Mouse (Mus musculus): Measurements from ENCODE around the gene Notch2.

DNA sequence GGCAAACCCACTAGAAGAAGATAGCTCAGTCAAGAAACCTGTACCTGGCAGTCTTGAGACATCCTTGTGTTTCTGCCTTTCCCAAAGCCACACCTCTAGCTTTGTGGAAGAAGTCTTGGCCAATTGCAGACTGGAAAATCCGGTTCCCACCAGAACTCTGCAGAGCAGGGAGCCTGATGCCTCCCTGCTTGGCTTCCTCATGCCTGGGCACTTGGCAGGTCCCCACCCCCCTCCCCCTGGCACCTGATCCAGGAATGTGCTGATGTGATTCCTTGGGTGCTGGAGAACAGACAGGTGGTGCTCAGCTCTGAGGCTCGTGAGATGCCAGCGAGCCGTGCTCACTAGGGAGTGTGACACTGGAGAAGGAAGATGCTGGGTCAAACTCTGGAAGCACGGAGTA is 85.3 kb downstream of the Notch2 start:
- TF ChIP-seq CTCF (IDR thresholded peaks at IDR 0.05; ENCODE audit: control insufficient read depth, insufficient read depth, insufficient read length) (no peak), MYOG (IDR thresholded peaks at IDR 0.05; ENCODE audit: control insufficient read depth, extremely low read depth, insufficient read length) (no peak), MYOD1 (IDR thresholded peaks at IDR 0.05; ENCODE audit: control insufficient read depth, insufficient read length, low read depth) (no peak), USF1 (IDR thresholded peaks at IDR 0.05; ENCODE audit: low read depth) (no peak), MAX (IDR thresholded peaks at IDR 0.05) (no peak), CEBPB (IDR thresholded peaks at IDR 0.05; ENCODE audit: low read depth) (no peak), FOSL1 (IDR thresholded peaks at IDR 0.05; ENCODE audit: insufficient read depth, low read length, poor library complexity, severe bottlenecking) (no peak)
